Mouse (Mus musculus): ENCODE data around the gene Usp24.

GRCm38 (mm10) chr4:106328704-106329103 is 12.7 kb downstream of the Usp24 start:
- no peak for TF ChIP-seq CTCF (IDR thresholded peaks at IDR 0.05; ENCODE audit: control insufficient read depth, insufficient read depth, insufficient read length)
- no peak for TF ChIP-seq MAX (IDR thresholded peaks at IDR 0.05)
- no peak for TF ChIP-seq USF1 (IDR thresholded peaks at IDR 0.05; ENCODE audit: low read depth)
- TF ChIP-seq MYOD1 (IDR thresholded peaks at IDR 0.05; ENCODE audit: control insufficient read depth, insufficient read length, low read depth): no peak

All from C2C12 (cell line).